Mouse (Mus musculus) heart, embryonic 13.5 days (tissue): ENCODE data around the gene Ntrk3. TPM values are rescaled to one million over a fixed set of nuclear protein-coding genes. Genes with fewer than 3 reads are reported as not detected.

Experiments
- ATAC-seq: fragments of 200-750 bp; cut with Nextera tagmentation; 2 replicates; pipeline ENCODE4 v1.8.0; 2017; ENCODE audit warnings: moderate TSS enrichment; ENCODE audit not compliant: insufficient number of reproducible peaks, low FRiP score, low TSS enrichment; ENCODE audit errors: extremely low read depth
- H3K27ac ChIP-seq: fragments of 300-500 bp; sonication (generic); replicated peaks from 2 replicates; pipeline ENCODE4 v1.5.1; 2015; ENCODE audit warnings: moderate library complexity, mild to moderate bottlenecking, inconsistent platforms
- H3K27me3 ChIP-seq: fragments of 300-500 bp; sonication (generic); replicated peaks from 2 replicates; pipeline ENCODE4 v1.6.1; 2015; ENCODE audit warnings: mild to moderate bottlenecking, inconsistent platforms
- H3K36me3 ChIP-seq: fragments of 300-500 bp; sonication (generic); 2 replicates; pipeline ENCODE4 v1.6.1; 2015; ENCODE audit warnings: mild to moderate bottlenecking, inconsistent platforms
- H3K4me1 ChIP-seq: fragments of 300-500 bp; sonication (generic); 2 replicates; pipeline ENCODE4 v1.6.1; 2015; ENCODE audit warnings: inconsistent platforms
- H3K4me2 ChIP-seq: fragments of 300-500 bp; sonication (generic); 2 replicates; pipeline ENCODE4 v1.6.1; 2015; ENCODE audit warnings: inconsistent platforms, mild to moderate bottlenecking, moderate library complexity
- H3K4me3 ChIP-seq: fragments of 300-500 bp; sonication (generic); 2 replicates; pipeline ENCODE4 v1.5.1; 2015; ENCODE audit warnings: moderate library complexity, mild to moderate bottlenecking, inconsistent platforms
- H3K9ac ChIP-seq: fragments of 300-500 bp; sonication (generic); 2 replicates; pipeline ENCODE4 v1.6.1; 2015; ENCODE audit warnings: inconsistent platforms, mild to moderate bottlenecking, moderate library complexity
- H3K9me3 ChIP-seq: fragments of 300-500 bp; sonication (generic); 2 replicates; pipeline ENCODE4 v1.6.1; 2016; ENCODE audit warnings: inconsistent platforms
- WGBS: fragments of 180-500 bp; shearing (Covaris S2); methylation state at CpG from one replicate; pipeline ENCODE4 v1.1.7; 2015; ENCODE audit warnings: mixed read lengths; 5-methylcytosine and 5-hydroxymethylcytosine counted together
- polyA plus RNA-seq: library from polyadenylated mRNA; unstranded; fragments of >200 nt; fragmentation: Nextera tagmentation; extraction: Ambion mirVana; gene quantifications from 2 replicates; pipeline ENCODE4 v1.2.1, GENCODE M21; 2015

The Ntrk3 gene
- polyA plus RNA-seq, 1 experiment from 2014 or later = 1.1 TPM

GRCm38 (mm10) chr7:78668916-78669315, 68.9 kb downstream of the Ntrk3 start:
- no peaks in the 10 kb centered on the region for H3K27me3 ChIP-seq
- H3K4me3 ChIP-seq = no peak overlapping the region
- ATAC-seq = no peak
- no peak overlapping the region for H3K9ac ChIP-seq
- no peak overlapping the region for H3K27ac ChIP-seq
- no peaks in the 10 kb centered on the region for H3K4me1 ChIP-seq
- H3K36me3 ChIP-seq = no peaks in the 10 kb centered on the region
- no peaks in the 10 kb centered on the region for H3K9me3 ChIP-seq
- WGBS = 83% methylated on average over 6 of the region's 6 CpGs
- no peak overlapping the region for H3K4me2 ChIP-seq

GRCm38 (mm10) chr7:78668003-78668635, 69.7 kb downstream of the Ntrk3 start:
- Histone ChIP-seq H3K4me2 (no peak overlapping the region), H3K36me3 (no peaks in the 10 kb centered on the region), H3K4me1 (no peaks in the 10 kb centered on the region), H3K9me3 (no peaks in the 10 kb centered on the region), H3K4me3 (no peak overlapping the region), H3K27ac (no peak overlapping the region), H3K27me3 (no peaks in the 10 kb centered on the region), H3K9ac (no peak overlapping the region)
- ATAC-seq = no peak
- WGBS = 72% methylated on average over 6 of the region's 6 CpGs

- no peak for ATAC-seq
- Histone ChIP-seq H3K9ac (no peak overlapping the region), H3K4me3 (no peak overlapping the region), H3K4me2 (no peak overlapping the region), H3K4me1 (no peaks in the 10 kb centered on the region), H3K27me3 (no peaks in the 10 kb centered on the region), H3K36me3 (no peaks in the 10 kb centered on the region), H3K27ac (no peak overlapping the region), H3K9me3 (no peaks in the 10 kb centered on the region)
- 77% methylated on average over 7 of the region's 7 CpGs for WGBS
These were observed 77.0 kb downstream of the Ntrk3 start for GRCm38 (mm10) chr7:78660832-78661231.

- Histone ChIP-seq H3K9me3 (no peaks in the 10 kb centered on the region), H3K9ac (no peak overlapping the region), H3K4me1 (no peaks in the 10 kb centered on the region), H3K36me3 (no peaks in the 10 kb centered on the region), H3K4me3 (no peak overlapping the region), H3K27me3 (no peaks in the 10 kb centered on the region), H3K4me2 (no peak overlapping the region), H3K27ac (no peak overlapping the region)
- ATAC-seq = no peak
- WGBS = 72% methylated on average over 2 of the region's 2 CpGs
These were observed 78.0 kb downstream of the Ntrk3 start for GRCm38 (mm10) chr7:78659846-78660245.

GRCm38 (mm10) chr7:78658026-78658425, 79.8 kb downstream of the Ntrk3 start:
- no peaks in the 10 kb centered on the region for H3K36me3 ChIP-seq
- no peak for ATAC-seq
- no peaks in the 10 kb centered on the region for H3K9me3 ChIP-seq
- H3K27ac ChIP-seq = no peak overlapping the region
- no peaks in the 10 kb centered on the region for H3K4me1 ChIP-seq
- H3K4me3 ChIP-seq = no peak overlapping the region
- H3K27me3 ChIP-seq = no peaks in the 10 kb centered on the region
- H3K4me2 ChIP-seq = no peak overlapping the region
- WGBS = 53% methylated on average over 10 of the region's 10 CpGs
- no peak overlapping the region for H3K9ac ChIP-seq

GRCm38 (mm10) chr7:78656181-78656580, 81.6 kb downstream of the Ntrk3 start:
- Histone ChIP-seq H3K27ac (no peak overlapping the region), H3K9ac (no peak overlapping the region), H3K4me2 (no peak overlapping the region), H3K4me3 (no peak overlapping the region), H3K36me3 (no peaks in the 10 kb centered on the region), H3K27me3 (no peaks in the 10 kb centered on the region), H3K9me3 (no peaks in the 10 kb centered on the region), H3K4me1 (no peaks in the 10 kb centered on the region)
- WGBS = 52% methylated on average over 3 of the region's 3 CpGs
- no peak for ATAC-seq

- Histone ChIP-seq H3K4me2 (no peak overlapping the region), H3K9me3 (no peaks in the 10 kb centered on the region), H3K4me1 (no peaks in the 10 kb centered on the region), H3K27me3 (no peaks in the 10 kb centered on the region), H3K27ac (no peak overlapping the region), H3K9ac (no peak overlapping the region), H3K4me3 (no peak overlapping the region), H3K36me3 (no peaks in the 10 kb centered on the region)
- no peak for ATAC-seq
- WGBS = 30% methylated on average over 4 of the region's 4 CpGs
These were observed 84.1 kb downstream of the Ntrk3 start for GRCm38 (mm10) chr7:78653686-78654085.

- Histone ChIP-seq H3K36me3 (no peaks in the 10 kb centered on the region), H3K4me3 (no peak overlapping the region), H3K9ac (no peak overlapping the region), H3K27me3 (no peaks in the 10 kb centered on the region), H3K27ac (no peak overlapping the region), H3K4me1 (no peaks in the 10 kb centered on the region), H3K4me2 (no peak overlapping the region), H3K9me3 (no peaks in the 10 kb centered on the region)
- 45% methylated on average over 1 of the region's 1 CpGs for WGBS
- no peak for ATAC-seq
These were observed 85.5 kb downstream of the Ntrk3 start for GRCm38 (mm10) chr7:78652296-78652695.

GRCm38 (mm10) chr7:78651540-78651939, 86.3 kb downstream of the Ntrk3 start:
- Histone ChIP-seq H3K27me3 (no peaks in the 10 kb centered on the region), H3K4me3 (no peak overlapping the region), H3K36me3 (no peaks in the 10 kb centered on the region), H3K9ac (no peak overlapping the region), H3K27ac (no peak overlapping the region), H3K4me2 (no peak overlapping the region), H3K9me3 (no peaks in the 10 kb centered on the region), H3K4me1 (no peaks in the 10 kb centered on the region)
- no peak for ATAC-seq
- 43% methylated on average over 1 of the region's 1 CpGs for WGBS

- Histone ChIP-seq H3K4me2 (no peak overlapping the region), H3K4me1 (no peaks in the 10 kb centered on the region), H3K27ac (no peak overlapping the region), H3K9ac (no peak overlapping the region), H3K36me3 (no peaks in the 10 kb centered on the region), H3K27me3 (no peaks in the 10 kb centered on the region), H3K9me3 (no peaks in the 10 kb centered on the region), H3K4me3 (no peak overlapping the region)
- 51% methylated on average over 6 of the region's 6 CpGs for WGBS
- ATAC-seq = no peak
These were observed 94.1 kb downstream of the Ntrk3 start for GRCm38 (mm10) chr7:78643667-78644066.

GRCm38 (mm10) chr7:78623686-78624085, 114.1 kb downstream of the Ntrk3 start:
- no peak for ATAC-seq
- Histone ChIP-seq H3K4me3 (no peak overlapping the region), H3K36me3 (no peaks in the 10 kb centered on the region), H3K9ac (no peak overlapping the region), H3K4me2 (no peak overlapping the region), H3K4me1 (no peaks in the 10 kb centered on the region), H3K9me3 (no peaks in the 10 kb centered on the region), H3K27ac (no peak overlapping the region), H3K27me3 (no peaks in the 10 kb centered on the region)
- 46% methylated on average over 4 of the region's 4 CpGs for WGBS

GRCm38 (mm10) chr7:78621115-78621514, 116.7 kb downstream of the Ntrk3 start:
- ATAC-seq = no peak
- Histone ChIP-seq H3K27me3 (no peaks in the 10 kb centered on the region), H3K9me3 (no peaks in the 10 kb centered on the region), H3K4me1 (no peaks in the 10 kb centered on the region), H3K27ac (no peak overlapping the region), H3K4me2 (no peak overlapping the region), H3K4me3 (no peak overlapping the region), H3K9ac (no peak overlapping the region), H3K36me3 (no peaks in the 10 kb centered on the region)
- 44% methylated on average over 4 of the region's 4 CpGs for WGBS
